Mouse (Mus musculus): ENCODE data around the gene Gm20695. TPM values are rescaled to one million over a fixed set of nuclear protein-coding genes. Genes with fewer than 3 reads are reported as not detected.

Gm20695 gene
- polyA plus RNA-seq, 1 experiment from 2014 or later, result 2.7 TPM

DNA sequence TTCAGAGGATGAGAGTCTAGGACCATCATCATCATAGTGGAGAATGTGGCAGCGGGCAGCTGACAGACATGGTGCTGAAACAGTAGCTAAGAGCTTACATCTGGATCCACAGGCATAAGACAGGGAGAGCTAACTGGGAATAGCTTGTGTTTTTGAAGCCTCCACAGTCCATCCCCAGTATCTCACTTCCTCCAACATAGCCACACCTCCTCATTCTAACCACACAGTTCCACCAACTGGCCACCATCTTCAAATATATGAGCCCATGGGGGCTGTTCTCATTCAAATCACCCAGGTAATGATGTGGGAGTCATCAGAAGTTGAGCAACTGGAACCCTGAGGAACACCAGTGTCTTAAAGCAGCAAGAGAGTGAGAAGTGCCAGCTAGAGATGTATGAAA lies 66.7 kb downstream of the Gm20695 start:
- Histone ChIP-seq H3K27ac (replicated peaks) (no peak overlapping the region), H3K36me3 (no peaks in the 10 kb centered on the region), H3K9me3 (replicated peaks) (no peaks in the 10 kb centered on the region), H3K4me2 (no peak overlapping the region), H3K4me3 (replicated peaks) (no peak overlapping the region), H3K27me3 (replicated peaks) (no peaks in the 10 kb centered on the region), H3K4me1 (no peaks in the 10 kb centered on the region), H3K9ac (replicated peaks) (no peak overlapping the region)
- no peak for ATAC-seq (ENCODE audit: low FRiP score)
- WGBS, result 100% methylated on average over 1 of the region's 1 CpGs

DNA sequence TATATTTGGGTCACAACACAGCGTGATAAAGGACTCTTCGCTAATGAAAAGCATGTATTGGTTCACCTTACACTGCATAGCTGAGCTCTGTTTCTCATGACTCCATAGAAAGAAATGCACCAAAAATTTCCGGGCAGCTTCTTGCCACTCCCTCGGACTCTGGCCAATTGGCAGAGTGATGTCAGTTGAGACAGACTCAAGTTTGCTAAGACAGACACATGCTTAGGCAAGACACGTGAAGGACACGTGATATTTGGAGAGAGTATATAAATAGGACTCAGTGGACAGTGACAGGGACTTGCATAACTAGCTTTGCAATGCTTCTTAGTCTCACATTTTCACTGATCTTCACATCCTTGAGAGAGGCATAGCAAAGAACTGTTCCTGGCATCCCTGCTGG lies 71.9 kb downstream of the Gm20695 start:
- Histone ChIP-seq H3K9ac (replicated peaks) (no peak overlapping the region), H3K4me1 (no peaks in the 10 kb centered on the region), H3K27me3 (replicated peaks) (no peaks in the 10 kb centered on the region), H3K4me2 (no peak overlapping the region), H3K27ac (replicated peaks) (no peak overlapping the region), H3K9me3 (replicated peaks) (no peaks in the 10 kb centered on the region), H3K36me3 (no peaks in the 10 kb centered on the region), H3K4me3 (replicated peaks) (no peak overlapping the region)
- no peak for ATAC-seq (ENCODE audit: low FRiP score)
- 90% methylated on average over 6 of the region's 6 CpGs for WGBS

DNA sequence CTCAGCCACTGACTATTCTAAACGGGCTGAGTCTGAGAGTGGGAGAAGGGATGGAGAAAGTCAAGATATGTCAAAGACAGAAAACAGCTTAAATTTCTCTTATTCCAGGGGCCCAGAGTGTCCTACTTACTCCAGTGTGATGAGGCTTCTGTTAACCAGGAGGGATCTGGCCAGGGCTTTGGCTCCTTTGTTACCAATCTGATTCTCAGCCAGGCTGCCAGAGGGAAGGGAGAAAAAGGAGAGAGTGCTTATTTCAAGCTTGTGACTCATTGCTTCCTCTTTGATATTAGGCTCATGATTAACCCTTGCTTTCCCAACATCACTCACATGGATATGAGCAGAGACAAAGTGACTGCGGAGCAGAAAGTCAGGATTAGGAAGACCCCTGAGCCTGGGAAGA lies 74.8 kb downstream of the Gm20695 start:
- 77% methylated on average over 2 of the region's 2 CpGs for WGBS
- no peaks in the 10 kb centered on the region for H3K9me3 ChIP-seq (replicated peaks)
- H3K27me3 ChIP-seq (replicated peaks), result no peaks in the 10 kb centered on the region
- no peaks in the 10 kb centered on the region for H3K4me1 ChIP-seq
- H3K4me2 ChIP-seq, result no peak overlapping the region
- ATAC-seq (ENCODE audit: low FRiP score), result no peak
- H3K27ac ChIP-seq (replicated peaks), result no peak overlapping the region
- no peak overlapping the region for H3K4me3 ChIP-seq (replicated peaks)
- no peaks in the 10 kb centered on the region for H3K36me3 ChIP-seq
- H3K9ac ChIP-seq (replicated peaks), result no peak overlapping the region

DNA sequence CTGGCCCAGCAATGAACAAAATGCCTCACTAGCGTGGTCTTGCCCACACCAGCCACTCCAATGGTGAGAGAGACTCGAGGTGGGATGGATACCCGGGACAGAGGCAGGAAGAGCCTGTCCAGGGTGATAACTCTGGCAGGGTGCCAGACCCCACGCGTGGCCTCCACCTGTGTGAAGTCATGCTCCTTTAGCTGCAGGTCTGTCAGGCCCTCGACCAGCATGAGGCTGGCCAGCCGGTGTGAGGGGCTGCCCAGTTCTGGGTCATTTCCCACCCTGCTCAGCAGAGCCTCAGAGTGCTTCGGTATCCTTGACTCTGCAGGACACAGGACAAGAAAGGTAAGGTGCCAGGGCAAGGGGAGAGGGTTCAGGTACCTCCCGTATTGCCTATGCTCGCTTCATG lies 80.5 kb downstream of the Gm20695 start:
- Histone ChIP-seq H3K27ac (replicated peaks) (no peak overlapping the region), H3K4me2 (no peak overlapping the region), H3K4me3 (replicated peaks) (no peak overlapping the region), H3K9me3 (replicated peaks) (no peaks in the 10 kb centered on the region), H3K36me3 (no peaks in the 10 kb centered on the region), H3K4me1 (no peaks in the 10 kb centered on the region), H3K27me3 (replicated peaks) (no peaks in the 10 kb centered on the region), H3K9ac (replicated peaks) (no peak overlapping the region)
- no peak for ATAC-seq (ENCODE audit: low FRiP score)
- WGBS, result 89% methylated on average over 10 of the region's 10 CpGs

DNA sequence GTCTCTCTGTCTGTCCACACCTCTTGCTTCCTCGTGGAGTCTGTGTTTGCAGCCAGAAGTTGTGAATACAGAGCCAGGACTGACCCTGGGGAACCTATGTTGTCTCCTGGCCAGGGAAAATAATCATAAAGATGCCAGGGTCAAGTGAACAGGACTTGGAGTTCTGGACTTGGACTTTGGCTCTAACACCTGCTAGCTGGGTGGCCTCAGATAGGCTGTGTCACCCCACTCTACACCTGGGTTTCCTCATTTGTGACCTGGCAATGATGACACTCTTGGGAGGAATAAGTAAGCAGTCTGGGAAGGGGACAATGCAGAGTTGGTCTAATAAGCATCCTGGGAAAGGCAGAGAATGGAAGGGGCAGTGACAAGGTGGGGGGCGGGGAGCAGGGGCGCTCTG lies 81.1 kb downstream of the Gm20695 start:
- H3K27ac ChIP-seq (replicated peaks), result no peak overlapping the region
- H3K27me3 ChIP-seq (replicated peaks), result no peaks in the 10 kb centered on the region
- no peaks in the 10 kb centered on the region for H3K9me3 ChIP-seq (replicated peaks)
- no peak for ATAC-seq (ENCODE audit: low FRiP score)
- 85% methylated on average over 3 of the region's 3 CpGs for WGBS
- H3K4me2 ChIP-seq, result no peak overlapping the region
- H3K9ac ChIP-seq (replicated peaks), result no peak overlapping the region
- no peak overlapping the region for H3K4me3 ChIP-seq (replicated peaks)
- no peaks in the 10 kb centered on the region for H3K4me1 ChIP-seq
- no peaks in the 10 kb centered on the region for H3K36me3 ChIP-seq

Small RNA genes within 50 kb of the gene (microRNA-seq; reads per million reads assigned to microRNA genes)
- not detected for gene Gm23493

Other genes starting within 250 kb of the Gm20695 start
- not detected in 2 replicates for gene Mefv, start 166.6 kb upstream of the Gm20695 start, polyA plus RNA-seq (2015; fragmentation: Nextera tagmentation; extraction: Ambion mirVana)
- gene Zfp263, start 140.6 kb upstream of the Gm20695 start, polyA plus RNA-seq (2015; fragmentation: Nextera tagmentation; extraction: Ambion mirVana), result 46.3 and 46.5 TPM in 2 replicates
- gene Olfr15, start 53.8 kb upstream of the Gm20695 start, polyA plus RNA-seq (2015; fragmentation: Nextera tagmentation; extraction: Ambion mirVana), result not detected in 2 replicates
- 2.1 and 2.2 TPM in 2 replicates for gene Zfp174, start 37.4 kb upstream of the Gm20695 start, polyA plus RNA-seq (2015; fragmentation: Nextera tagmentation; extraction: Ambion mirVana)
- gene Naa60, start 12.3 kb upstream of the Gm20695 start, polyA plus RNA-seq (2015; fragmentation: Nextera tagmentation; extraction: Ambion mirVana), result 95.6 and 102 TPM in 2 replicates
- gene Zfp597, start 87 bp upstream of the Gm20695 start, polyA plus RNA-seq (2015; fragmentation: Nextera tagmentation; extraction: Ambion mirVana), result 12.9 and 13.4 TPM in 2 replicates
- gene 1700037C18Rik, start 24.0 kb downstream of the Gm20695 start, polyA plus RNA-seq (2015; fragmentation: Nextera tagmentation; extraction: Ambion mirVana), result 13.4 and 15.3 TPM in 2 replicates
- 36.8 and 40.1 TPM in 2 replicates for gene Cluap1, start 24.2 kb downstream of the Gm20695 start, polyA plus RNA-seq (2015; fragmentation: Nextera tagmentation; extraction: Ambion mirVana)
- 1.3 and 2.2 TPM in 2 replicates for gene Nlrc3, start 92.0 kb downstream of the Gm20695 start, polyA plus RNA-seq (2015; fragmentation: Nextera tagmentation; extraction: Ambion mirVana)
- 21.6 TPM in 2 replicates for gene Slx4, start 119.1 kb downstream of the Gm20695 start, polyA plus RNA-seq (2015; fragmentation: Nextera tagmentation; extraction: Ambion mirVana)
- 4.8 and 5.2 TPM in 2 replicates for gene Dnase1, start 152.3 kb downstream of the Gm20695 start, polyA plus RNA-seq (2015; fragmentation: Nextera tagmentation; extraction: Ambion mirVana)
- 53.8 and 65.5 TPM in 2 replicates for gene Trap1, start 193.2 kb downstream of the Gm20695 start, polyA plus RNA-seq (2015; fragmentation: Nextera tagmentation; extraction: Ambion mirVana)